Mouse (Mus musculus) erythroblast, embryonic 14.5 days (primary cell): ENCODE data around the gene Palm2. TPM values are rescaled to one million over a fixed set of nuclear protein-coding genes. Genes with fewer than 3 reads are reported as not detected.

Experiments
- H3K27me3 ChIP-seq: 2 replicates; pipeline ENCODE4 v1.6.1; 2012; ENCODE audit warnings: inconsistent platforms; ENCODE audit not compliant: control insufficient read depth
- H3K36me3 ChIP-seq: 2 replicates; pipeline ENCODE4 v1.6.1; 2012; ENCODE audit warnings: mild to moderate bottlenecking, inconsistent platforms; ENCODE audit not compliant: control insufficient read depth
- H3K4me1 ChIP-seq: 2 replicates; pipeline ENCODE4 v1.6.1; 2012; ENCODE audit warnings: inconsistent platforms; ENCODE audit not compliant: control insufficient read depth
- H3K4me3 ChIP-seq: replicated peaks from 2 replicates; pipeline ENCODE3; 2012; ENCODE audit warnings: moderate library complexity, mild to moderate bottlenecking, inconsistent platforms
- H3K9me3 ChIP-seq: 2 replicates; pipeline ENCODE4 v1.6.1; 2012; ENCODE audit warnings: low read length, inconsistent platforms, mixed read lengths; ENCODE audit not compliant: control insufficient read depth
- GATA1 ChIP-seq: IDR thresholded peaks from 2 replicates; pipeline ENCODE4 v1.6.1; 2012; ENCODE audit warnings: low read length, inconsistent platforms, mixed read lengths
- TAL1 ChIP-seq: IDR thresholded peaks from 3 replicates; pipeline ENCODE4 v1.6.1; 2012; ENCODE audit warnings: low read length, inconsistent platforms, mixed read lengths
- polyA plus RNA-seq: library from polyadenylated mRNA; stranded (reverse); fragments of >175 nt; gene quantifications from 2 replicates; pipeline ENCODE4 v1.2.3, GENCODE M21; 2012

Palm2 gene
- polyA plus RNA-seq, 1 experiment: not detected

- TF ChIP-seq TAL1 (no peak), GATA1 (no peak)
- Histone ChIP-seq H3K36me3 (no peaks in the 10 kb centered on the region), H3K27me3 (0 out of 2 replicates have a peak, but pooled peaks cover 2% of the 10 kb centered on the region), H3K4me1 (no peaks in the 10 kb centered on the region), H3K4me3 (no peak overlapping the region), H3K9me3 (no peaks in the 10 kb centered on the region)
These were observed 243.9 kb downstream of the Palm2 start for GRCm38 (mm10) chr4:57677916-57678315.

DNA sequence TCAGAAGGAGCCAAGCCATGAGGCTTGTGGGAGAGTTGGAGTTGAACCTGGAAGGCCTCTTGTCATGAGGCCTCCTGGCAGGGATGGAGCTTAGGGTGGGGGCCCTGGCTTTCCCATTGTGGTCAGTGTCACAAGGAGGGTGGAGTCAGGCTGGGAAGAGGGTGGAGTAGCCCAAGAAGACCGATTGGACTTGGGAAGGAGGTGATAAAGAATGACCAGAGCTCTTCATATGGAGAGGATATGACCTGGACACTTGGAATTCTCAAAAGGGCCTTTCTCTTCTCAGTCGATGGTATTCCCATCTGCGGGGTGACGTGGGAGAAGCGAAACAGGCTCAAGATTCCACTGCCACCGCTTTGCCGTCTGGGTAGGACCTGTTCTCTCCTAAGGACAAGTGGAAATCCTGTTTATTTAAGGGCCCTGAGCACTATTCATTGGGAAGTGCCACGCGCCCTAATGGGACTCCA, 245.0 kb downstream of the Palm2 start:
- Histone ChIP-seq H3K9me3 (no peaks in the 10 kb centered on the region), H3K4me1 (no peaks in the 10 kb centered on the region)
- TF ChIP-seq GATA1 (no peak), TAL1 (no peak)

DNA sequence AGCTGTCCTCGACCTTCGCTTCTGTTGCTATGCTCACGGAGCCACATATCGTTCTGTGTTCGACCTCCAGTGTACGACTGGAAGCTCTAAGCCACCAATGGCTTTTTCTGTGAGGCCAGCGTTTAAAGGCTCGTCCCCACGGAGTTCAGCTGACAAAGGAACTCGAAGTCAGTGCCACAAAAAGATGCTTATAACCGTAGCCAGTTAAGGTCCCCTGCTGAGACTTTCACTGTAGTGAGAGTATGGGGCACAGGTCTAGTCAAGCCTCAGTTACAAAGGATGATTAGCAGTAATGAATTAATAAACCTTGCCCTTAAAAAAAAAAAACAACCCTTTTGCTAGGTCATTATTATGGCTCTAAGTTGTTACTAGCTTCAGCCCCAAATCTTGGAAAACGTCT, 246.1 kb downstream of the Palm2 start:
- no peak overlapping the region for H3K4me3 ChIP-seq
- H3K4me1 ChIP-seq: no peaks in the 10 kb centered on the region
- H3K27me3 ChIP-seq: no peaks in the 10 kb centered on the region
- H3K36me3 ChIP-seq: no peaks in the 10 kb centered on the region
- no peak for TF ChIP-seq GATA1
- TF ChIP-seq TAL1: no peak
- no peaks in the 10 kb centered on the region for H3K9me3 ChIP-seq

More for the DNA sequence above, 245.0 kb downstream of the Palm2 start:
- Histone ChIP-seq H3K36me3 (no peaks in the 10 kb centered on the region), H3K4me3 (no peak overlapping the region), H3K27me3 (no peaks in the 10 kb centered on the region)

DNA sequence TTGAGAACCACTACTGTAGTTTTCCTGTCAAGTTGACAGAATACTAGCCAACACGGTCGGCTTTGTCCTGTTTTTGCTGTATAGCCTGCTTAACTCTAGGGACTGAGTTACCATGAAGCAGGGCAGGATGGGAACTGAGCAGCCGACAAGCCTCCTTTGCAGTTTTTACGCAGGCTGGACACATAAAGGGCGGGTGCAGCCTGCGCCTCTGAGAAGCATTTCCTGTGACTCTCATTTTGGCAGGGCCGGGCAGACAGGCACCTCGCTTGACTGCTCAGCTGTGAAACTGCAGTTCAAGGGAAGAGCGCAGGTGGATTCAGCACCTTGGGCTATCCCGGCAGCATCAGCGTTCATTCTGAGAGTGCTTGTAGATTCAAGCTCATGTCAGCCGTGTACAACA, 247.5 kb downstream of the Palm2 start:
- no peaks in the 10 kb centered on the region for H3K27me3 ChIP-seq
- H3K4me3 ChIP-seq: no peak overlapping the region
- TF ChIP-seq TAL1: no peak
- H3K36me3 ChIP-seq: no peaks in the 10 kb centered on the region
- no peaks in the 10 kb centered on the region for H3K4me1 ChIP-seq
- H3K9me3 ChIP-seq: no peaks in the 10 kb centered on the region

DNA sequence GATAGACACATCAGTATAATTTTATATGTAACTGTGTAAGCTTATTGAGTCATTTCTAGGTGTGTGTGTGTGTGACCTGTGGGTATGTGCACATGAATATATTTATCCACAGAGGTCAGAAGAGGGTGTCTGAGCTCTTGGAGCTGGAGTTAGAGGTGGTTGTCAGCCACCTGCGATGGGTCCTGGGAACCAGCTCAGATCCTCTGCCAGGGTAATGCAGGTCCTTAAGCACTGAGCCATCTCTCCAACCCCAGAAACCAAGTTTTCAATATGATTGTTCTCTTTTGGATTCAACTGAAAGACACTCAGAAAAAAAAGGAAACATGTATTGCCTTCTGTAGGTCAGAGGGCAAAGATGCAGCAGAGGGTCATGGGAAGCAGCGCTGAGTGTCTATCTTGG, 248.3 kb downstream of the Palm2 start:
- TF ChIP-seq TAL1 (no peak), GATA1 (no peak)
- H3K4me1 ChIP-seq: no peaks in the 10 kb centered on the region
- no peaks in the 10 kb centered on the region for H3K9me3 ChIP-seq

GRCm38 (mm10) chr4:57682944-57683343, 248.9 kb downstream of the Palm2 start:
- Histone ChIP-seq H3K36me3 (no peaks in the 10 kb centered on the region), H3K4me3 (no peak overlapping the region), H3K27me3 (no peaks in the 10 kb centered on the region), H3K4me1 (no peaks in the 10 kb centered on the region), H3K9me3 (no peaks in the 10 kb centered on the region)
- TF ChIP-seq TAL1 (no peak), GATA1 (no peak)

More for the DNA sequence above, 248.3 kb downstream of the Palm2 start:
- Histone ChIP-seq H3K27me3 (no peaks in the 10 kb centered on the region), H3K4me3 (no peak overlapping the region), H3K36me3 (no peaks in the 10 kb centered on the region)

DNA sequence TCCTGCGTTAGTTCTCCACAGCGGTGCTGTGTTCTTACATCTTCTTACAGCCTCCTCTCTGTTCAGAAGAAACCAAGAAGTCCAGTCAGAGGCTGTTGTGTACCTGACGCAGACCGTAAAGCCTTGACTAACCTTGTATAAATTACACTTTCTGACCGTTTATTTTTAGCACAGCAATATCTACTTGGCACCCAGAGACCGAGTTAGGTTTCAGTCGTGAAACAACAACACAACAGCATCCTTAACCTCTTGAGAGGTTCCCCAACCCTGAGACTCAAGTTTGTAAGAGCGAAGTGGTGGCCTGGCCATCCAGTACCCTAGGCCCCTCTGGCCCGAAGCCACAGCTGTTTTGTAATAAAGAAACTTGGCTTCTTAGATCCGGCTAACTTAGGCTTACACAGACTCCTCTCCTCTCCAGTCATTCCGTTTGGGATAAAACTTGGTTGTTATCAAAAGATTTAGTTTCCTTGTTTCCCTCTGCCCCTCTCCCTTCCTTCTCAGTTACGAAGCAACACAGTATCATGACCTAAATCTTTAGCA, 250.7 kb downstream of the Palm2 start:
- TF ChIP-seq TAL1 (no peak), GATA1 (no peak)
- H3K9me3 ChIP-seq: no peaks in the 10 kb centered on the region
- H3K36me3 ChIP-seq: no peaks in the 10 kb centered on the region
- no peaks in the 10 kb centered on the region for H3K27me3 ChIP-seq
- no peak overlapping the region for H3K4me3 ChIP-seq
- H3K4me1 ChIP-seq: no peaks in the 10 kb centered on the region

DNA sequence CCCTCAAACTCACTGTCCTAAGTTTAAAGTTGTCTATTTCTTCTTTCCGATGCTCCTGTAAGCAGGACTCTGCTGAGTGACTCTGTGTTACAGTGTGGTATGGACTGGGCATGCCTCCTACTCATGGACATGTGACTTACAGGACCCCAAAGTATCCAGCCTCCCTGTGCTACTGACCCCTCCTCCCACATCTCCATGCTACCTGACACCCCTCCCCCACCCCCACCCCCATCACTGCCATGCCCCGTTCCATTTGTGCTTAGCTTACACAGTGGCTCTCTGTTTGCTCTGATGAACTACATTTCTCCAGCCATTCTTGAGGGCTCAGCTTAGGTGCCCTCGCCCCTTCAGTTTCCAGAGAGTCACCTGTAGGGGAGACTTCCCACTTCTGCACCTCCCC, 252.7 kb downstream of the Palm2 start:
- Histone ChIP-seq H3K4me1 (no peaks in the 10 kb centered on the region), H3K9me3 (no peaks in the 10 kb centered on the region), H3K4me3 (no peak overlapping the region), H3K36me3 (no peaks in the 10 kb centered on the region), H3K27me3 (no peaks in the 10 kb centered on the region)
- TF ChIP-seq GATA1 (no peak), TAL1 (no peak)

DNA sequence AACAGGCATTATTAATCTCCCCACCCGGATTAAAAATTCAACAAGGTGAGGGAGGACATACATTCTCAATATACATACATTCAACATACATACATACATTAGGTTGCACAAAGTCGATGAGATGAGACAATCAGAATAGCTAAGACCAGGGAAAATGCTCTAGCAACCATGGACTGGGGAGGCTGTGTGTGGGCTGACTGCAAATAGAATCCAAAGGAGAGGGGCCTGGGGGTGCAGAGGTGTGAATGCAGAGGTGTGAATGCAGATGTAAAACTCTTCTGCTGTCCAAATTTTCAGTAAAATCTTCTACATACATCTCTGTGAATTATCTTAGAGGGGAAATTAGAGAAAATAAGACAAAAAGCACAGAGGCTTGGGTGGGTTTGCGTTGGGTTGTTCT, 253.5 kb downstream of the Palm2 start:
- TF ChIP-seq TAL1 (no peak), GATA1 (no peak)
- Histone ChIP-seq H3K4me1 (no peaks in the 10 kb centered on the region), H3K4me3 (no peak overlapping the region), H3K27me3 (no peaks in the 10 kb centered on the region), H3K9me3 (no peaks in the 10 kb centered on the region), H3K36me3 (no peaks in the 10 kb centered on the region)

GRCm38 (mm10) chr4:57688131-57688530, 254.1 kb downstream of the Palm2 start:
- TF ChIP-seq TAL1: no peak
- TF ChIP-seq GATA1: no peak
- H3K4me3 ChIP-seq: no peak overlapping the region

More at GRCm38 (mm10) chr4:57688131-57688530, 254.1 kb downstream of the Palm2 start:
- H3K36me3 ChIP-seq: no peaks in the 10 kb centered on the region
- H3K9me3 ChIP-seq: no peaks in the 10 kb centered on the region
- no peaks in the 10 kb centered on the region for H3K27me3 ChIP-seq
- H3K4me1 ChIP-seq: no peaks in the 10 kb centered on the region
